Mouse (Mus musculus) kidney, postnatal 14 days (tissue): ENCODE measurements around the gene Sec14l1.

Experiments
- DNase-seq: peaks from one replicate; pipeline ENCODE4 v3.0.0; 2022; ENCODE audit warnings: mixed read lengths

Sec14l1 gene

DNA sequence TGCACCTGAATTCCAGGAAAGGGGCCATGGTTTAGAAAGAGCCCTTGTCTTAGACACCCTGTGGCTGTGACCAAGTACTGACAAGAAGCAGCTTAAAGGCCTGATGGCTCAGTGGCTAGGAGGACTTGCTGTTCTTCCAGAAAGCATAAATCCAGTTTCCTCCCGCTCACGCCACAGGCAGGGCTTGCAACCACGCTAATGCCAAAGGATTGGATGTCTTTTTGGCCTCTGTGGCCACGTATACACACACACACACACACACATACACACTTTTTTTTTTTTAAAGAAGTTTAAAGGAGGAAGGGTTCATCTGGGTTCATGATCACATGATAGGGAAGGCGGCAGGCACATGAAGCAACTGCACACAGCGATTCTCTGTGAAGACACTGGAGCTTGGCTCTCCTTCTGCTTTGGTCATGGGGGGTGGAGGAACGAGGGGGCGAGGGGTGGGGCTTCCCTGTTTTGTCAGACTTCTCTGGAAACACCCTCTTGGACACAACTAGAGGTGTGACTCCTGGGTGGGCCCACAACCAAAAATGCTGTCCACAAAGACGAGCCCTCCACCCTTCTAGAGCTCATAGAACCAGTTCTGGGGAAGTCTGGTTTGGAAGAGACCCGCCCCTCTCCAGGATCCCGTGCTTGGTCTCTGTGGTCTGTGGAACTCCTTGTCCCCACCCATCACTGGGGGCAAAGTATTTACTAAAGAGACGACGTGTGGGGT lies 26.5 kb upstream of the Sec14l1 start:
- DNase-seq = no peak

GRCm38 (mm10) chr11:117089673-117090419 lies 25.1 kb upstream of the Sec14l1 start:
- no peak for DNase-seq

DNA sequence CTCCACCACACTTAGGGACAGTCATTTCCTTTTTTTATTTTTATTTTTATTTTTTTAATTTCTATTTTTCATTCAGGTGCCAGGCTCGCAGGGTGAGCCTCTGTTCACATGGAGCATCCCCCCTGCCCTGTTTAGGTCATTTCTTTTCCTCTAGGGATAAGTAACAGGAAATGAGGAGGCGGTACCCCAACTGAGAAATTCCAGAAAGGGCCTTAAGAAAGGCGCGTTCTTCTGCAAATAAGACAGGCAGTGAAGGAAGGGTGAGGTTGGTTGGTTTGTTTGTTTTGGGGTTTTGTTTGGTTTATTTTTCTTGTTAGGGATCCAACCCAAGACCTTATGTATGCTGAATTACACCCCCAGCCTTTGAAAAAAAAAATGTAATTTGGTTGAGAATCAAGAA lies 23.6 kb upstream of the Sec14l1 start:
- no peak for DNase-seq

DNA sequence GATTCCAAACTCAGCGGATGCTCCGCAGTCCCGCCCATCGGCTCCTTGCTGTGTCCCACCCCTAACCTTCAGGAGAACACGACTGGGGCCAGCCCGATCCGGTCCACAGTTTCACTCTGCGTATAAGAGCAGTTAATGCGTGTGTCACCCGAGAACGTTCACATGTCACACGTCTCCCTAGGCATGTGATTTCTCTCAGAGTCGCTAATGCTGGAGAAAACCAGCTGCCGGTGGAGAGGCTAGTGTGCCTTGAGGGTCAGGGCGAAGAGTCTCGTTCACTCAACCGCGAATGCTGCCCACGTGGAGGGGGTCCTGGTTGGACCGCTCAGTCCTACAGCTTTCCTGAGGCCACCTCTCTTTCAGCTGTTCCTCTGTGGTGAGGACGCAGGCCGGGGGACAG lies 23.1 kb upstream of the Sec14l1 start:
- peak; percentile 76 for DNase-seq

DNA sequence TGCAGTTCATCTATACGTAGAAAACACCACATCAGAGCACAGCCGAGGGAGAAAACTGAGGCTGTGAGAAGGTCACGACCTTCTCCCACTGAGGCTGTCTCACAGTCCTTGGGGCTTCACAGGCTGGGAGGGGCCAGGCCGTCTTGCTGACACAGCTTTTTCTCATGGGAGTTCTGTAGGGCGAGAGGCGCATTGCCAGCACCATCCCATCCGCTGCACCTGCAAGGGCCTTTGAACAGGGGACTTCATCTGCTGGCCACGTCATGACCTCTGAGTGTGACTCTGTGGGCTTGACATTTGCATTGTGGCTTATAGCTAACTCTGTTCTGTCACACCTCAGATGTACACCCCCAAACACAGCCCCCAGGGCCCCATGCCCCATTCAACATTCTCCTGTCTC lies 22.3 kb upstream of the Sec14l1 start:
- peak; percentile 33 for DNase-seq

- DNase-seq = peak; percentile 68
Measured at GRCm38 (mm10) chr11:117093900-117094552, 20.9 kb upstream of the Sec14l1 start.

- no peak for DNase-seq
Measured at GRCm38 (mm10) chr11:117094646-117095045, 20.3 kb upstream of the Sec14l1 start.

DNA sequence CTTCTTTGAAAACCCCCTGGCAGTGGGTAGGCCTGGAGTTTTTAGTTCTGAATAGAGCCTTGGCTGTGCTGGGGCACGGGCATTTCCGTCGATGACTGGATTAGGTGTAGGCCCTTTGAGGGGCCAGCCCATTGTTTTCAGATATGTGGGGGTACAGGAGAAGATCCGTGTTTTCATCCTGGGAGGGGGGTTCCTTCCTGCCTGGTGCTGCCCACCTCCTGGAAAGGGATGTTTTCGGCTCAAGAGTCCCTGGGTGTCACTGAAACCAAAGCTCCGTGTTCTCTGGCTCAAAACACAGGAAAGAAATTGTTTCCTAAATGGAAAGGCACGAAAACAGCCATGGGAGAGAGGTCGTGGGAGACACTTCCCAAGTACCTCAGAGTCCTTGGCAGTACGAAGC lies 17.9 kb upstream of the Sec14l1 start:
- peak; percentile 55 for DNase-seq

- DNase-seq = peak; percentile 55
Measured at GRCm38 (mm10) chr11:117098155-117098554, 16.8 kb upstream of the Sec14l1 start.

DNA sequence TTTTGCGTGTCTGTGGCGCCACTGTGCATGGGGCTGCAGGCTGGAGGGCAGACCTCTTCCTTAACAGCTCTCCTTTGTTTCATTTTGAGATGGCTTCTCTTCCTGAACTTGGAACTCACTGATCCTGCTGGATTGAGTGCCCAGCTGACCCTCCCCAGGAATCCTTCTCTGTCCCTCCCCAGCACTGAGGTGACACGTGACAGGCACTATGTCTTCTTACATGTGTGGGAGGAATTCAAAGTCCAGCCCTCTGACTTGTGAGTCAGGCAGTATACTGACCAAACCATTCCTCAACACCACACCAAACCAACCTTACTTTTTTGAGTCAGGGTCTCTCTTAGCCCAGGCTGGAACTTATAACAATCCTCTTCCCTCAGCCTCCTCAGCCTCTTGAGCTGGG lies 16.2 kb upstream of the Sec14l1 start:
- no peak for DNase-seq

DNA sequence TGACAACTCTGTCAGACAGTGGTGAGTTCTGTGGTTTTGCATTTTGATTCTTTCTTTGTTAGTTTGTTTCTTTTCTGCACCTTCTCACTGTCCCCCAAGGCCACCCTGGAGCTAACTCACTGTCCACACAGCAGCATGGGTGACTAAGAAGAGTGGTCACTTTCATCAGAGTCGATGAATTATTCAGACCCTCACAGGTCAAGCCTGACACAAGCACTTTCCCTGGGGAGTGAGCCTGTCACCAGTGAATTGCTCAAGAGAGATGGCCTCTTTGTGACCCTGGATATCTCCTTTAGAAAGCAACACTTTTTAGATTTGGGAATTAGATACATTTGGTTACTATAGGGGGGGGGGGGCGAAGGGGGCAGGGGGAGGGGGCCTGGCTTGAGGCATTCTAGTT lies 15.6 kb upstream of the Sec14l1 start:
- no peak for DNase-seq

DNA sequence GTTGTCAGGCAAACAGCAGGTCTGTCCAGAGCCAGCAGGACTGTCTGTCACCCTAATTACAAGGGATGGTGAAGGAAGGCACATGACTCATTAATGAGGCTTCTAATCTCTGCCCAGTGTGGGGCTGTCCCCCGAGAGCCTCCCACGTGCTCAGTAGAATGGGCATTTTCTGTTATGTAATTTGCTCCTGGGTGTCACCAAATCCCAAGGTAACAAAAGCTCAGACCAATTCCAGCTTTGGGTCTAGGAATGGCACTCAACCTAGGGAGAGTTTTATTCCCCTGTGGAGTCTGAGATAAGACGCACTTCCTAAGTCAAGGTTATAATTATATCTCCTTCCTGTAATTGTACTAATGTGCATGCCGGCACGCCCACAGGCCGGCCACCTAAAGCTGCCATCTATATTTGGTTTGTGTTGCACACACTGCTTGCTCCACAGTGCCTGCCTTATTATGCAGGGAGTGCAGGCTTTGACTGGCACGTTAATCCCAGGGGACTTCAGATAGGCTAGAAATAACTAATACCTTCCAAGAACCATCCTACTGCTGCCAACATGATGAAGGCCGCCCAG lies 13.5 kb upstream of the Sec14l1 start:
- DNase-seq = peak; percentile 72

DNA sequence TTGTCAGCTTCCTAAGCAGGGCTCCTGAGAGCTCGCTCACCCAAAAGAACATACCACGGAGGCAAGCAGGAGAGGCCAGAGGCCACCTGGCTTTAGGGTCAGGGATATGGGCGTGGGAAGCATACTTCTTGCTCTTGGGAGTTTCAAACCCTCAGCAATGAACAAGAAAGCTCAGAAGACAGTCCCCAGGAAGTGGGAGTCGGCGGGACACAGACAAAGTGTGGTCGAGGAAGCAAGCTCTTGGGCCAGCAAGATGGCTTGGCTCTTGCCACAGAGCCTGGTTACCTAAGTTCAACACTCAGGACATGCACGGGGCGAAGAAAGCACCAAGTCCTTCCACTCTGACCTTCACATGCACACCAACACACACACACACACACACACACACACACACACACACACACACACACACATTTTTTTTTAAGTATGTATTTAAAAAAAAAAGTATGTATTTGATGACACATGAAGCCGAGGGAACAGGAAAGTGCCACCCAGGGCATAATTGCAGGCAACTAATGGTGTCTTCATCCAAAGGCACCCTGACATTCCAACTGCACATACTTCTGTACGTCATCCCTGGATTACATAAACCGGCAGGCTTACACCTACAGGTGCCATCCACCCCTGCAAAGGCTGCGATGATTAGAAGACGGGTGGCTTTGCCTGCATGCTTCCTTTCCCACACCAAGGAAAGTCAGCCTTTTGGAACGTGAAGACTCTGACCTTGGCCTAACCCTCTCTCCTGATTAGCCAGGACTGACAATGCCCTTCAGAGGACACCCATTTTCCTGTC lies 12.8 kb upstream of the Sec14l1 start:
- DNase-seq = no peak

DNA sequence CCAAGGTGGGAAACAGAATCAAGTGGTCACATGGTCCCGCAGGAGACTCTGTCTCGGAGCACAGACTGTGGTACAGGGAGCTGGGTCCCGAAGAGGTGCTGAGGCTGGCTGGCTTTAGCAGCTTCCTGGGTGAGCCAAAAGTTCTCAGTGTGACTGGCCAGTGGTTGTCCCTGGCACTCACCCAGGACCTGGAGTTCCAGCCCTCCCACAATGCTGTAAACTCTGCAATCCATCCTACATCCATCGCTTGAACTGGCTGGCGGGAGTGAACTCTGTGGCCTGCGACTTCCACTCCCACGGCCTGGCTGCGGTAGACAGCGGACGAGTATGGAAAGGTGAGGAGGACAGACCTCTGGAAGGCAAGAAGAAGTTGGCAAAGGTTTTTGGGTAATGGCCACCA lies 11.4 kb upstream of the Sec14l1 start:
- DNase-seq = peak; percentile 72

GRCm38 (mm10) chr11:117104044-117104757 lies 10.8 kb upstream of the Sec14l1 start:
- DNase-seq = no peak

- DNase-seq = no peak
Measured at GRCm38 (mm10) chr11:117105315-117105714, 9.7 kb upstream of the Sec14l1 start.

GRCm38 (mm10) chr11:117105850-117106249 lies 9.1 kb upstream of the Sec14l1 start:
- DNase-seq = no peak

DNA sequence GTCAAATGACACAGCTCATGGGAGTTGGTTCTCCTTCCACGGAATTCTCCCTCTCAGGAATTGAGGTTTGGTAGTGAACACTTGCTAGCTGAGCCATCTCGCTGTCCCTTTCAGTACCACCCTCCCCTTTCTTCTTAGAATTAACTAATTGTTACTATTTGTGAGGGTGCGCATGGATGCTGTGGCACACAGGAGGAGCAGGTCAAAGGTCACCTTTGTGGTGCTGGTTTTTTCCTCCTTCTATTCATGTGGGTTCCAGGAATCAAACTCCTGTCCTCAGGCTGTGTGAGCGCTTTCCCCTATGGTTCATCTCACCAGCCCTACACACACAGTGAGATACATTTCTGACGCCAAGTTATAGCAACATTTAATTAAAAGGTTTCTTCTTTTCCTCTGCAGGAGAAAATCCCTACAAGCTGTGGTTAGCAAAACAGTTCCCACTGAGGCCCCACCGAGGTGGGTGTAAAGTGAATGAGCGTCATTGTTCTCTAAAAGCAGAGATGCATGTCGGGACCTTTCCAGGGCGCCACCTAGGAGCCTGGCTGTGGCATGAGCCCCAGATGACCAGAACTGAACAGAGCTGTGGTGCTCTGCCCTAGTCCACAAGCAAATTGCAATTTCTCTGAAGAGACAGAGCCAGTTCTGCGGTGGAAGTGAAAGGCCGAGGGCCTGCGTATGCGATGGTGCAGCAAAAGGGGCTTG lies 8.2 kb upstream of the Sec14l1 start:
- no peak for DNase-seq

GRCm38 (mm10) chr11:117107837-117108236 lies 7.1 kb upstream of the Sec14l1 start:
- DNase-seq = no peak

- peak; percentile 91 for DNase-seq
Measured at GRCm38 (mm10) chr11:117108595-117108994, 6.4 kb upstream of the Sec14l1 start.

DNA sequence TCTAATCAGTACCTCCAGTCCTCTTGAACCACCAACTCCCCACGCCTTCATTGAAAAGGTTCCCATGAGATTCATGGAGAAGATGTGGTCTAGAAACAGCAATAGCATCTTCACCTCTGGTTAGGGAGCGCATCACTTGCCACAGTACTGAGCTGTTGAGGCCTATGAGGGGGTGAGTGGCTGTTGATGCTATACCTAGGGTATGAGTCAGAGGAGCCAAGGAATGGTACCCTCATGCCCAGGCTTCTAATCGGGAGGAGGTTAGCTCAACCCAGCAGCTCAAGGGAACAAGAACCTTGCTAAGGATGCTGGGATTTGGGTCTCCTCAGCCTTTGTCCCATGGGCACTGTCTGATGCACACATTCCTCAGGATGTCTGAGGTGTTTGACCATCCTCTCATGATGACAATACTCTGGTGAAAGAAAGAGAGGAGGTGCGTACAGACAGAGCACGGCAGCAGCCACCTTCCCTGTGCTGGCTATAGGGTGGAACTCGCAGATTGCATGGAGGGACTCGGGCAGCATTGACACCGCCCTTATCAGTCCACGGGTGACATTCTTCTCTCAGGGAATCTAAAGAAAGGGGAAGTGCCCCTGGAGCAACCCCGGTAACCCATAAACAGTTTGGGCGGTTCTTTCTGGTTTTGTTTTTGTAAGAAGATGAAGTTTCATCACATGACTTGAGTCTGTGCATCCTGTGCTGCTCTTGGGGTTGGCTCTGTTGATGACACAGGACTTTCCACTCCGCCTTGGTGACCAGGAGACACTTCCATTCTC lies 5.6 kb upstream of the Sec14l1 start:
- no peak for DNase-seq
